ENCODE assay signal across 8 mouse cellular contexts in the genomic region with DNA sequence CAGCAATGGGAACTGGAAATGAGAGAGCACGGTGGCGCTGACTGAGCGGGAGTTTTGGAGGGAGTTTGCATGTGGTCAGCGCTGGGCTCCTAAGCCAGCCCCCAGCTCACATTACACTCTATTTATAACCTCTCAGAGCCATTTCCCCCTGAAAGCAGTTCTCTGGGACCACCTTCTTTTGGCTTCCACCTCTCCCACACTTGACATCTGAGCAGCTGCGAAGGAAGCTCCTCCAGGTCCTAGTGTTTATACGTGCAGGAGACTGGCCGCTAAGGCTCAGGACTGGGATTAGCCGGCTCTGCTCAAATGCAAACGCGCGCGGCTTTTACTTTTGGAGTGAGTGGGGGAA. TPM values are rescaled to one million over a fixed set of nuclear protein-coding genes. Genes with fewer than 3 reads are reported as not detected.
DNase-seq lines count a peak whose midpoint lies in the region; ATAC-seq lines count a peak whose summit lies in the region.

A gene (plus strand): TSS at position 151 of the 349 bp plus-strand sequence.

- no peaks in the 10 kb centered on the region for H3K36me3 ChIP-seq in forebrain, embryonic 14.5 days (ENCODE audit: control insufficient read depth, insufficient read depth, low read length)
- H3K36me3 ChIP-seq in liver, embryonic 13.5 days, result no peaks in the 10 kb centered on the region
- H3K36me3 ChIP-seq in neural tube, embryonic 12.5 days, result no peaks in the 10 kb centered on the region

- no peak within 1 kb of the TSS for H3K27ac ChIP-seq in forebrain, embryonic 14.5 days (ENCODE audit: low read depth, low read length)
- H3K27ac ChIP-seq in liver, embryonic 13.5 days, result no peak within 1 kb of the TSS
- no peak within 1 kb of the TSS for H3K27ac ChIP-seq in neural tube, embryonic 12.5 days

- WGBS in forebrain, embryonic 14.5 days, result under 1% methylated on average over 12 of the region's 12 CpGs
- WGBS in liver, embryonic 13.5 days (ENCODE audit: insufficient replicate concordance), result under 1% methylated on average over 12 of the region's 12 CpGs
- under 1% methylated on average over 12 of the region's 12 CpGs for WGBS in neural tube, embryonic 12.5 days

- peak within 1 kb of the TSS; percentile 43 for H3K9ac ChIP-seq in forebrain, embryonic 14.5 days (ENCODE audit: low read length)
- H3K9ac ChIP-seq in liver, embryonic 13.5 days, result no peak within 1 kb of the TSS
- peak within 1 kb of the TSS; percentile 46; the same call in 1 of the 2 replicates for H3K9ac ChIP-seq in neural tube, embryonic 12.5 days

- H3K4me1 ChIP-seq in forebrain, embryonic 14.5 days (ENCODE audit: control insufficient read depth, insufficient read depth, low read length), result peaks cover 6% of the 10 kb centered on the region; the same call in 1 of the 2 replicates
- no peaks in the 10 kb centered on the region for H3K4me1 ChIP-seq in liver, embryonic 13.5 days (replicated peaks)
- peaks cover 16% of the 10 kb centered on the region for H3K4me1 ChIP-seq in neural tube, embryonic 12.5 days

- H3K4me2 ChIP-seq in forebrain, embryonic 14.5 days (ENCODE audit: low read length), result peak within 1 kb of the TSS; percentile 87
- peak within 1 kb of the TSS; percentile 55 for H3K4me2 ChIP-seq in liver, embryonic 13.5 days
- peak within 1 kb of the TSS; percentile 77 for H3K4me2 ChIP-seq in neural tube, embryonic 12.5 days (replicated peaks)

- intact Hi-C loops in heart, postnatal 25 days (cut with DNase I), result loop anchor here (2.0 to 10.0 kb wide), 5 partner anchors 136 to 1074 kb away; a partner anchor contains a TSS

- peaks cover 33% of the 10 kb centered on the region for H3K27me3 ChIP-seq in forebrain, embryonic 14.5 days (replicated peaks; ENCODE audit: control insufficient read depth, insufficient read depth, low read length)
- peaks cover 39% of the 10 kb centered on the region for H3K27me3 ChIP-seq in liver, embryonic 13.5 days
- H3K27me3 ChIP-seq in neural tube, embryonic 12.5 days (replicated peaks), result peaks cover 46% of the 10 kb centered on the region

- peak; percentile 7 for DNase-seq in ovary, postnatal 36 days (ENCODE audit: low spot score)
- no peak for DNase-seq in ovary, postnatal 14 days (ENCODE audit: low spot score)
- peak; percentile 23 for DNase-seq in forebrain, embryonic 14.5 days (ENCODE audit: low spot score)
- DNase-seq in heart, postnatal 25 days (ENCODE audit: low spot score), result peak; percentile 61
- DNase-seq in liver, embryonic 13.5 days, result no peak
- no peak for DNase-seq in layer of hippocampus, postnatal 25 days (ENCODE audit: extremely low spot score in 1 of 2, low spot score in 1 of 2)
- no peak for DNase-seq in spleen, postnatal 4 days (ENCODE audit: low spot score in 2 of 2)

- H3K9me3 ChIP-seq in forebrain, embryonic 14.5 days (replicated peaks; ENCODE audit: control insufficient read depth, low read length), result no peaks in the 10 kb centered on the region
- H3K9me3 ChIP-seq in liver, embryonic 13.5 days (replicated peaks), result no peaks in the 10 kb centered on the region
- no peaks in the 10 kb centered on the region for H3K9me3 ChIP-seq in neural tube, embryonic 12.5 days

- peak within 1 kb of the TSS; percentile 42 for H3K4me3 ChIP-seq in forebrain, embryonic 14.5 days (ENCODE audit: low read depth, low read length)
- peak within 1 kb of the TSS; percentile 47 for H3K4me3 ChIP-seq in liver, embryonic 13.5 days (replicated peaks)
- peak within 1 kb of the TSS; percentile 45 for H3K4me3 ChIP-seq in neural tube, embryonic 12.5 days

- ATAC-seq in forebrain, embryonic 14.5 days, result peak; percentile 72; the same call in 1 of the 2 replicates
- ATAC-seq in liver, embryonic 13.5 days (ENCODE audit: low read depth), result no peak
- ATAC-seq in neural tube, embryonic 12.5 days (ENCODE audit: low FRiP score, low read depth), result peak; percentile 32; the same call in 1 of the 2 replicates

RNA-seq across cellular contexts. Expression of the gene that starts here (rescaled TPM):
- polyA plus RNA-seq in forebrain, embryonic 14.5 days (2014; fragmentation: Nextera tagmentation; extraction: Ambion mirVana), result 0.14 TPM in 1 of 2 replicates, not detected in the other
- total RNA-seq in heart, postnatal 25 days (2021), result 10 to 100 TPM; 12.4 to 15.4 TPM
- polyA plus RNA-seq in liver, embryonic 13.5 days (2015; fragmentation: Nextera tagmentation; extraction: Ambion mirVana), result 0.41 and 0.48 TPM in 2 replicates
- 6.3 and 7.0 TPM in 2 replicates for polyA plus RNA-seq in neural tube, embryonic 12.5 days (2016; fragmentation: Nextera tagmentation; extraction: Ambion mirVana)
- total RNA-seq in layer of hippocampus, postnatal 25 days (2021), result not detected

Comparison
In these comparisons a context has a peak if more than half of its experiments do, and no peak if none do; other contexts are left out.
1. RNA of the gene that starts here (total RNA-seq): 12.4 to 15.4 TPM in heart, postnatal 25 days; not detected in layer of hippocampus, postnatal 25 days; every median in the first group is over 10 times any median in the second.
2. DNase-seq: peak in ovary, postnatal 36 days (single experiment) and heart, postnatal 25 days (single experiment); none in ovary, postnatal 14 days (single experiment), liver, embryonic 13.5 days (single experiment), layer of hippocampus, postnatal 25 days (0 of 2) and spleen, postnatal 4 days (0 of 2).
3. Peak in DNase-seq, ATAC-seq, H3K4me3 ChIP-seq, H3K9ac ChIP-seq and H3K4me2 ChIP-seq in forebrain, embryonic 14.5 days; RNA of the gene not detected or under 1 TPM.
4. Peak in every context shown above with its lines, with median percentiles within 50 percentile points of each other: H3K4me2 ChIP-seq and H3K4me3 ChIP-seq.